Mouse (Mus musculus) spleen, adult 18-20 months (tissue): Measurements from ENCODE around the gene Plxna1.

ENCODE experiments used
- DNase-seq, 2 experiments: peaks; one replicate each; pipeline ENCODE4 v3.0.0; 2022; ENCODE audit warnings: mixed read lengths in 2 of 2

Plxna1 gene

DNA sequence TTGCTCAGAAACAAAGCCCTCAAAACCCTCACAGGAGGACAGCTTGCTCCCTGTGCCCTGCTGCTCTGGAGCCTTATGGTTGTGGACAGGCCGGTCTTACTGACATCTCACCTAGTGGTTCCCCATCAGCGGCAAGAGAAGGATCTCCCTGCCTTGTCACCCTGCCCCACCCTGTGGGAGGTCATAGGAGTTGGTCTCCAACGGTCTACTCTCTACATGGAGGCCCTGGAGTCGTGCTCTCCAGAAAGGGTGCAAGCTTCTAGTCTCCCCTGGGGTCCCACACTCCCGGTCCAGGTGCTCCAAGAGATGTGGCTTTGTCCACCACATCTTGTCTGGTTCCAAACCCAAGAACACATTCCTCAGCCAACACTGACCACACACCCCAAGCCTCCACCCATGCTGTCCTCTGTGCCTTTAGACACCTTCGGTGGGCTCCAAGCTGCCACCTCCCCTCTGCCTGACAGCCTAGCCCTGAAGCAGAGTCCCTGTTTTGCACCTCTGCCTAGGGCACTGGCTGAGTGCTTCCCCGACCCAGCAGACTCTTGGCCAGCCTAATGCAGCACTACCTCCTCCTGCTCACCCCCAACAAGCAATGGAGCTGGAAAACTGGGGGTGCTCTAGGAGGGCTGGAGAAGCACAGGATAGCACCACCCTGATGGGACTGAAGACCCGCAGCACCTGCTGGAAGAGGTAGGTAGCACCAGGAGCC lies 1.6 kb downstream of the Plxna1 start:
- no peak for DNase-seq

DNA sequence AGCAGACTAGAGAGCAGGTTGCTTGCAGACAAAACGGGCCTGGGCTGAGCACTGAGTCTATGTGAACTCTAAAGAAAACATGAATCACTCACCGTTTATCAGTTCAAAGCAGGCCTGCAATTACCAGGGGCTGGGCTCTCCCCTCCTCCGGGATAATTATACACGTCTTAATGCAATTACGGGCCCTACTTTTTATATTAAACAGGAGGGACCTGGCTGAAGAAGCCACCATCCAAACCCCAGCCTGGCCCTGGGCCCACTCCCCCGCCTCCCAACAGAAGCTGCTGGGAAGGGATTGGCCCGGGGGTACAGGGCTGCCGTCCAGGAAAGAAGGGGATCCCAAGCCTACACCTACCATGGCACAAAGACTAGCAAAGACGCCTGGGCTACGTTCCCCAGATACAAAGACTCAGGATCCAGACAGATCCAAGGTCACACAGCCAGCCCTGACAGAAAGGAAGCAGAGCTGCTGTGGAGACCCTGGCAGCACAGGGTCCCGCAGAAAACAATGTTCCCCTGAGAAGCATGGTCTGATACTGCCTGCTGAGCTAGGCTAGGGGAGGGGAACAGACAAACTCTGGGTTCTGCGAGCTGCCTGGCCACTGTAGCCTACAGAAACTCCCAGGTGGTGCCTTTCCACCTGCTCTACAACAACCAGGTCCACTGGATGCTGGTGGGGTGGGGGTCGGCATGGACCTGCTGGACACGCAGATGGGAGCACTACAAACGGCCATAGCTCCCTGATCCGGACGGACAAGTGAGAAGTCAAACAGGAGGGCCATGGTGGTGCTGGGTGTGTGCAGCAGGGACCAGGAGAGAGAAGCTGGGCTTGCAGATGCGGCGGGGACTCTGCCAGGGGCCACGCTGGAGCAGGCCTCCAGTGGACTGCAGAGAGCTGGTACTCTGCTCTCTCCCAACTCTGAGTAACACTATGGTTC lies 2.4 kb downstream of the Plxna1 start:
- DNase-seq: no peak

DNA sequence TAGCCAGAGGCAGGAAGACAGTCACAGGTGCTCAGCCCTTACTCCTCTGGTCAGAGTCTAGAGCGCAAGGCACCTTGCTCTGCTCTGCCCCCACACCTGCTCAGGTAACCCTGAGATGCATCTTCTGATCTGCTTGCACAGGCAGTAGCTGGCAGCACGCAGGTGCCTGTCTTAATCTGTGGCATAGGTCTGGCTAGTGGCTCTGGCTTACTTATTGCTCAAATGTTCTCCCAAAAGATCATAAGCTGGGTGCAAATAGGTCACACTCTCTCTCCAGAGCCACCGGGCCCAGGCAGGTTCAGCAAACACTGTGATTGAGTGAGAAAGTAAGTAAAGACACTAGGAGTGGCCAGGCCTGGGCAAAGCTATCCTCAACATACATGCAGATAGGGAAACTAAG lies 3.2 kb downstream of the Plxna1 start:
- no peak for DNase-seq

DNA sequence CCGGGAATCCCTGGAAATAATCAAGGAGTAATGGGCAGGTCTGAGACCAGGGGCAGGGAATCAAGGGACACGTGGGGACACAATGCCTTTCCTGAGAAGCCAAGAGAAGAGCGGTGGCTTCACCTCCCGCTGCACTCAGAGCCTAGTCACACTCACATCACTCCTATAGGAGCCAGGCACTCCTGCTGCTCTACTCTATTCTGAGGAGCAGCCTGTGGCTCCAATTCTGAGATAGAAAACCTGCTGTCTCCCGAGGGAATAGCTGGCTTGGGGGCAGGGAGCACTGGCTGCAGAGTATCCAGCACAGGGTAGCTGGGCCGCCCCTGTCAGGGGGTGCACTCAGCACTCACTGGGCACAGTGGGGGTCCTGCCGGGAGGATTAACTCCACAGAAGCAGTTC lies 6.8 kb downstream of the Plxna1 start:
- DNase-seq: no peak

DNA sequence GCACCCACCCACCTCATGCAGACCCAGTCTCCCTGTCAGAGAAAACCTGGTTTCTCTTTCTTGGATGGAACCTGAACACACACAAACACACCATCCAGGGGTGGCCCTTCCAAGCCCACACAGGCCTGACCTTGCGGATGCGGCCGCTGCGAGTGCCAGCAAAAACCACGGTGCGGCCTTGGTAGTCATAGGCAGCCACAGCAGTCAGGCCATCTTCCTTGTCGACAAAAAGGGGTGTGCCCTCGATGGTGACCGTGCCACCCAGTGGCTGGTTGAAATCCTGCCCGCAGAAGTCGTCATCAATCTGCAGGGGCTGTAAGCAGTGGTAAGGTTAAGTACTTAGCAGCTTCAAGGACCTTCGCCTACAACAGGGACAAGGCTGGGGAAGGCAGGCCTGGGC lies 7.7 kb downstream of the Plxna1 start:
- no peak for DNase-seq

DNA sequence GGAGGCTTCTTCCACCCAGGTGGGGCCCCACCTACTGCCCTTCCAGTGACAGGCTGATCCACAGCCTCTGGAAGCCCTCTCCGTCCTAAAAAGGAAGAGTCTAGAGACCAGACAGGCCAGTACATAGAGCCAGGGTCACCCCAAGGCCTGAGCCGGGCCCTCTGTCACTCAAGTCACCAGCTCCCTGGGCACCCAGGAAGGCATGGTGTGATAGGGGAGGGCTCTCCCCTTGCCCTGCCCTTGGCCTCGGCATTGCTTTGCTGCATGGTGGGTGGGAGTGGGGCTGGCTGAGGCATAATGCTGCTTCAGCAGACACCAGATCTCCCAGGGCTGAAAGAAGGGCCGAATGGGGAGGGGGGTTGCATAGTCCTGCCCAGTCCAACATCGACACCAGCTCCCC lies 8.3 kb downstream of the Plxna1 start:
- no peak for DNase-seq

DNA sequence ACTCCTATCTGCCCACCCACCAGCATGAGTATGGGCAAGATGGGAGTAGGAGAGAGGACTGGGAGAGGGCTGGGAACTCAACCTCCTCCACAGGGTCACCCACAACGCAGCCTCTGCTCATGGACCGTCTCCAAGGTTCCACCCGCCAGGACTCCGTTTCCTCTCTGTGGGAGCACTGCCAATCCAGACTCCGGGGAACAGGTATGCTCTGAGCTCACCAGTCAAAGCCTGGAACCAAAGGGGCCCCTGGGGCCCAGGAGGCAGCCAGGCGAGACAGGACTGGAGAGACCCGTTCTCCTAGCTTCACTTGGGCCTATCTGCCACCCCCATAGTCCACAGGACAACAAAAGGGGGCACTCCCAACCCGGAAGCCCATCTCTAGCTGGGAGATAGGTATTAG lies 9.3 kb downstream of the Plxna1 start:
- no peak for DNase-seq

DNA sequence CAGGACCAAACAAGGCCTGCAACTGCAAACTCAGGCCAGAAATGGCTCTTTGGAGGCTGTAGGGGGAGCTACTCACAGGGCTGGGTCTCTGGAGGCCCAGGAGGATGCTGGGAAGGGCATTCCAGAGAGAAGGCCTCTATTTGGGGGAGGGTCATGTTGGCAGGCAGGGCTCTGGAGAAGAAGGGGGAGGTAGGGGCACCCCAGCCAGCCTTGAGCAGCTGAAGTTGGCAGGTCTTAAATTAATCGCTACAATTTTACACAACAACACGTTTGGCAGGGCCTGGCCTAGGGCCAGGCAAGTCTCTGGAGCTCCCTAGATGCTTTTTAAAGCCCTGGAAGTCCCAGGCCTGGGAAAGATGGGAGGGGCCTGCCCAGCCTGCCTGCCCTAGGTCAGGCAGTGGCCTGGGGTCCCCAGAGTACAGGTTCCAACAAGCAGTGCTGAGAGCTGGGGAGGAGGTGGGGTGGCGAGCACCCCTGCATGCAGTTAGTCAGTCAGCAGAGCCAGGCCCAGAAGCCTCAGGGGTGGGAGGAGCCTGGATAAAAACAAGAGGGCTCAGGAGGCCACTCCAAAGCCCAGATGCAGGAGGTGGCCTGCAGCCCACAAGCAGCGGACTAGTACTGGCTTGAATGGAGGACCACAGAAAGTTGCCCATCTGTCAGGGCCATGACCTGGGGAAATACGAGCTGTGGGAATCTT lies 10.8 kb downstream of the Plxna1 start:
- DNase-seq: no peak

DNA sequence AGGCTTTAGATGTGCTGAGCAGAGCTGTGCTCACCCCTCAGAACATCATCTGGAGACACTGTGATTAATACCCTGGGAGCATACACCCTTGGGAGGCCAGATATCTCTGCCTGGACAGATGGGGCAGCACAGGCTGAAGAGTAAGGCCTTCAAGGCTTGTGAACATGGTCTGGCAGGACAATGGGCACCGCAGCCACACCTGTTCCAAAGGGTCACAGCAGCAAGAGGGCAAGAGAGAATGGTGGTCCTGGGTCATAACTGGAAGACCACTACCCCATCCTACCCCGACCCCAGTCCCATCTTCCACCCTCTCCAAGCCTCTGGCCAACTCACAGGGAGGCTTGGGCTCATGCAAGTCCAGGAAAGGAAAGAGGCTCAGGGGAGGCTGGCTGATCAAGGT lies 11.9 kb downstream of the Plxna1 start:
- DNase-seq: no peak

DNA sequence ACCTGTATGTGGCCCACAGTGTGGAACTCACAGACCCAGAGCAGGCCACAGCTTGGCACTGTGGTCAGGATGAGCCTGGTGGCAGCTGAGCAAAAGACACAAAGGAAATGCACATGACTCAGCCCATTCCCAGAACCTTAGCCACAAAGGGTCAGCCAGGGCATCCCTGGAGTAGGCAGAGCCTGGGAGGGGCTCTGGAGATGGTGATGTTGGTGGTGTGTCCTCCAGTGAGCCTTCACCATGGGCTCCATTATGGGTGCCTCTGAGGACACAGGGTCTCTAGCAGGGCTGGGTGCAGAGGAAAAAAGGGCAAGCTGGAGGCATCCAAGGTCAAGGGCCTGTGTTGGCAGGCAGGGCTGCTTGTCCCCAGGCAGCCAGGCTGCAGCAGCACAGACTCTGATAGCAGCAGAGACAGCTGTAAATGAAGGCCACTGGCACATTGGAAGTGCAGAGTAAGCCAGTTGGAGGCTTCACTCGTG lies 12.3 kb downstream of the Plxna1 start:
- DNase-seq: no peak

DNA sequence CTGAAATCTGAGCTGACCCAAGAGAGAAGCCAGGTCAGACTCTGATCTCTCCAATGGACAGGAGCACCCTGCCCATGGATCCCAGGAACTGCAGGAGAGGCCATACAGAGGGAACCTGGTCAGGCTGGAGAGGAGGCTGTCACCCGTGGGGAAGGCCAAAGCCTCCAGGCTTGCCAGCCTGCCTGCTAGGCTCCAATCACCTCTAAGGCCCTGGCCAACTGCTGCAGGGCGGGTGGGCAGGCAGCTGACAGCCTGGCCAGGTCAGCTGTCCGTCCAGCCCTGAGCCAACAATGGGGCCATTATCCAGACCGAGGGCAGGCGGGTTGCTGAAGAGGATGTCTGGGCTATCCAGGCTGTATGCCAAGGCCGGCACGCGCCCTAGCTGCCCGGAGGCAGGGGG lies 14.1 kb downstream of the Plxna1 start:
- no peak for DNase-seq

DNA sequence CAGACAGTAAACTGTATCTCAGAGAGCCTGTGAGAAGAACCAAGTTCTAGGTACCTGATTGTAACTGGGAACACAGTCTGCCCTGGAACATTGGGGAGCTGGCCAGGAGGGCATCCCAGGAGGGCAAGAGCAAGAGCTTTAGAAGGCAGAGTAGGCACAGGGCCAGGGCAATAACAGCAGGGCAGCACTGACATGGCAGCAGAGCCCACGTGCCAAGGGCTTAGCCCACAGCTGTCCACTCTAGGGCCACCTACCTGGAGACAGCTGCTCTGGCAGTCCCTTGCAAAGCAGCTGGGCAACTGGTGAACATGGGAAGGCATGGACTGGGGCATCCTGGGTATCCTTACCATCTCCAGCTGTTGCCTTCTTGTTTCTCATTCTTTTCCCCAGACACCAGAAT lies 14.6 kb downstream of the Plxna1 start:
- no peak for DNase-seq

DNA sequence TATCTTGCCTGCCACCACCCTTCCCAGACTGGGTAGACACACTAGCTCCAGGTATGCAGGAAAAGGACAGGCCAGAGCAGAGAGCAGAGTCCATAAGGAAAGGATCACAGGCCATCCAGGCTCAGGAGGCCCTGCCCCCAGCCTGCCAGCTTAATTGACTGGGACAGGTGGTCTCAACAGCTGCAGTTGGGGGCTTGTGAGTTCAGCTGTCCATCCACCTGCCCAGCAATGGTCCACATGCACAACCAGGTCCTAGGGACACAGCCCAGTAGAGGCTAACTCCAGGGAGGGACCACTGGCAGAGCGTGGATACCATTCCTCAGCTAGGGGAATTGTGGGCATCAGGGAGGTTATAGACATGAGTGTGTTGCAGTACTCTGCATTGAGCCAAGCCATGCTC lies 16.6 kb downstream of the Plxna1 start:
- DNase-seq: no peak

DNA sequence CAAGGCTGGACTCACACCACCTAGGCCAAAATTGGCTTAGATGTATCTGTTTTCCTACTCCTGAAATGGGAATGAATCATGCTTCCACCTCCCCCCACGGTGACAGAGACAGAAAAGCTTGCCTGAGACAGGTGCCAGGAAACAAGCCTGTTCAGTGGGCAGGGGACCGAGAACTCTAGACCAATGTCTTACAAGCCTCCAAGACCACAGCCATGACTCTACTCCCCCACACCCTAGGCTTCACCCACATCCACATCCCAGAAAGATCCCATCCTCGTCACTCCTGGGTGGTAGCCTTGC lies 17.0 kb downstream of the Plxna1 start:
- DNase-seq: no peak

DNA sequence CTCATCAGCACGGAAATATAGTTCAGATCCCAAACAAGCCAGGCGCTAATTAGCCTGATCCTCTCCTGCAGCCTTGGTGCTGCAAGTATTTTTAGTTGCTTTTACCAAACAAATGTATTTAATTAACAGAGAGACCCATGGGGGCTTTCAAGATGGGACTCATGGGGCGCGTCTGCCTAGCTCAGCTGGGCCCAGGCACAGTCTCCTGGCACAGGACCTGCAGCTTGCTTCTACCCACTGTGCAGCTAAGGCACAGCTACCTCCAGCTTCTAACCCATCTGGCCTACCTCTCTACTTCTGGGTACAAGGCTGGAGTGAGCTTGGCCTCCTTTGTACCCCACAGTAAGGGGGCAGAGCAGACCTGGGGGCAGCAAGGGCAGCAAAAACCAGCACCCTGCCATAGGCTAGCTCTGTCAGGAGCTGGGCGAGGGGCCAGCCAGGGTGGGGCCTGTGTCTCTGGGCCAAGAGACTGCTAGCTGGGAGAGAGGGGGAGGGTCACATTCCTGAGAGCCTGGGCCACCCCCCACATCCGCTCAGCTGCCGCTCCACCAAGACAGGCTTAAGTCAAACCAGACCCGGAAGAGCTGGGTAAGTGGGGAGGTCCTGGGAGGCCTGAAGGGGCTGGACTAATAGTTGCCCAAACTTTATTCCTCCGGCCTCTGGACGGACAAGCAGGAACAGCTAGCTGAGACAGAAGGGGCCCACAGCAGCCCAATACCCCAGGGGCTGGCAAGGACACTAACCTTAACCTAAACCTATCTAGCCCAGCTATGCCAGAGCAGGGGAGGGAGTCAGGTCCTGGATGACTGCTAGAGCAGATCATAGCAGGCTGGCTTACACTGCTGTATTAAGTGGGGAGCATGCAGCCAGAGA lies 17.6 kb downstream of the Plxna1 start:
- DNase-seq: peak; percentile 40 to 49

DNA sequence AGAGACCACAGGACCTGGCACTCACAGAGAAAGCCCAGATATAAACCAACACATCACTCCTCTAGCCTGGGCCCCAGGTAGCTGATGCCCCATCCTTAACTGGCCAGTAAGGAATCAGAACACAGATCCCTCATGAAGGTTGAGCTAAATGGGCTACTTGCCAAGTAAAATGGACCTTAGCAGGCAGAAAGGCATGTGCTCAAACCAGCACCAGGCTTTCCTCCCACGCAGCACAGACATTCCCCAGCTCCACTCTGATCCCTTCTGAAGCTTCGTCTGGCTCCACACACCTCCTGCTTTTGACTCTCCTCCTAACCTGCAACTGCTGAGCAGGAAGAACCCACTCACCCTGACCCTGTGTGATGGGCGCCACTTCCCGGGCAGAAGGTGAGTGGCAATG lies 20.4 kb downstream of the Plxna1 start:
- no peak for DNase-seq

DNA sequence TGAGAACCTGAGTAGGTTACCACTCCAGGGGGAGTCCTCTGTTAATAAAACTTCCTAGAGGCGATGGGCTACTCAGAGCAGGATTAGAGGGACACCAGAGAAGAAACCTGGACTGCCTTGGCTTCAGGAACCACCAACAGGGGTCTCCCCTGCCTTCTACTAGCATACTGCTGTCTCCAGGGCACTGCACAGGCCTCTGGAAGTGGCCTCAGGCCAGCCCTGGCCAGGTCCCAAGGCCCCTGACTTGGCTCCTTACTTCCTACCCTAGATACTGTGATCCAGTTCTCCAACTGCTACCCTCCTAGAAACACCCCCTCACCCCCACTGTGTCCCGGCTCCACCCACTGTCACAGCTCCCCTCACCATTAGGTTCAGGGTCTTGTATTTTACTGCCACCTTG lies 23.0 kb downstream of the Plxna1 start:
- DNase-seq: no peak

DNA sequence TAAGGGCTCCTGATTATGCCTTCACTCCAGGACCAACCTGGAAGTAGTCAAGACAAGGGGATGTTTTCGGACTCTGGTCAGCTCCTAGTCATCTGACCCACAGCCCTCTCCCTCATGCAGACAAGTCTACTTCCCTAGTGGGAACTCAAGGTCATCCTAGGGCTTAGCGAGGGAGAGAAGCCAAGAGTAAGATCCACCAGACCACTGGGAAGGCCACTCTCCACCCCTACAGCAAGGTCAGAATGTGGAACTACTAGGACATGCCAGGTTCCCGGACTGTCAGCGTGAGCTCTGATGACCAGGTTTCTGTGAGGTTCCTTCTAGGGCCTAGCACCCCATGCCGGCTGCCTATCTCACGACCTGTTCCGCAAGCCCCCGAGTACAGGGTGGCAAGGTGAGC lies 23.7 kb downstream of the Plxna1 start:
- DNase-seq: no peak

DNA sequence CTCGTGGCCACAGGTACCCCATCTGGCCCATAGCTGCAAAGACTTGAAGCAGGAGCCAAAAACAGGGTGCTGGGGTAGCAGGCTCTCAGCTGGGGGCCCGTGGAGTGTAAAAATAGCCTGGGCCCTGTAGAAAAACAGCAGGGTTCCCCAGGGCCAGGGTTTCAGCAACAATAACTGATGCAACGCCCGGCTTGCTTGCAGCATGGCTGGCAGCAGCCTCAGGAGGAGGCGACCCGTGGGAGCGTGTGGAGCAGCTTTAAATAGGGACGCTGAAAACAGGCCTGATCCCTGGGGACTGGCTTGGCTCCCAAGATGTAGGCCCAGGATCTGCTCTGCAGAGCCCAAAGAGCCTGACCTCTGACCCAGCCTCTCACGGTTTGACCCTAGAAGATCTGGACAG lies 24.8 kb downstream of the Plxna1 start:
- DNase-seq: no peak

DNA sequence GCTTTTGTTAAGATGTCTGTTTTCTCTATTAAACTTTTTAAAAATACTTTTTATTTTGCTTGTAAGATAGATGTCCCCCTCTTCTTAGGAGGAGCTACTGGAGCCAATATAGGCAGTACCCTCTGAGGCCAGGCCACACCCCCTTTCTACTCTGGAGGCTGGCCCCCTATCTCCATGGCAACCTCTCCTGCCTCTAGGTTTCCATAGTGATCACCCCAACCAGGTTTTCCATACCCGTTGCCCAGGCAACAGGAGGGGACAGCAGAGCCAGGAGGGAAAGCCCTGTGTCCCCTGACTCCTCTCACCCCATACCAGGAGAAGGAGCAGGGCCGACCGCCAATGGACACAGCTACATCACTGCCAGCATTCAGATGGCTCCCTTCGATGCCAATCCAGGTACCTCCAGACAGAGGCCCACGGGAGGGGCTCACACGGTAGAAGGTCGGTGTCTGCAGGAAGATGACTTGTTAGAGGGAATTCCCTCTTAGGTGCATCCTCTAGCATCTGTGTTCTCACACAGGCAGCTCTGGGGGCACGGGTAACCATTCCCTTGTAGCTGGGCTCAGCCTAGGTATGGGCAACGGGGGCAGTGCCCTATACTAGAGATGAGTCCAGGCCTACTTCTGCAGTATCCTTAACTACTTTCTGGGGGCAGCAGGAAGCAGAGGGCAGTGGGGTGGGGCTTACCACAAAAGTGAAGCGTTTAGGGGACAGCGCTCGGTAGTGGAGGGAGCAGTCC lies 28.3 kb downstream of the Plxna1 start:
- no peak for DNase-seq

DNA sequence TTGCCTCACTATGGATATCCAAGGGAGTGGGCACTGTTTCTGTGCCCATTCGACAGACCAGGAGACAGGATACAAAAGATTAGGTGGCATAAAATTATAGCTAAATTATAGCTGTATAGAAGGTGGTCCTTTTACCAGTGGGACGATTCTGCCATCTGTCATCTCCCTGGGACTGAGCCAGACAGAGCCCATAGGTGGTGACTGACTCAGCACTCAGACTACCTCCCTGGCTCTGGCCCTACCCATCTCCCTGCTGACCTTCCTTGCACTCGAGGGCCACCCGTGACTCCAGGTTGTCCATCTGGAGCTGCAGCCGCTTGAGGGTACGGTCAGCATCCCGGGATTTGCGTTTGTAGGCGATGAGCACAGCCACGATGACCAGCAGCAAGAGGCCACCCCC lies 31.5 kb downstream of the Plxna1 start:
- DNase-seq: no peak

DNA sequence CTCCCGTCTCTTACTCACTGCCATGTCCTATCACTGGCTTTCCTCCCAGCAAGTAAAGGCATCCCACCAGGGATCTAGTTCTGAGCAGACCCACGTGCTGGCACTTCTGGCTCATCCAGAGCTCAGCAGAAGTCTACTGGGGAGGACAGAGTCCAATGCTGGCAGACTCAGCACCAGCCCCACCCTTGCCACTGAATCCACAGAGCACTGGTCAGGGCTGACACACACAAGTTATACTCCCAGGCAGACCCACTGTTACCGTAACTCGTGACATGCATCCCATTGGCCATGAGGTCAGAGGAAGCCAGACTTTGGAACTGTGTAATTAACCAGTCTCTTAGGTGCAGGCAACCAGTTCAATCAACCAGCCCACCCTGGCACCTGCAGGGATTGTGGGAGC lies 33.8 kb downstream of the Plxna1 start:
- DNase-seq: no peak
